Mouse (Mus musculus) spleen, postnatal 14 days (tissue): ENCODE data around the gene Gria3.

Experiments used
- DNase-seq, 2 experiments: peaks; one replicate each; pipeline ENCODE4 v3.0.0; 2021 to 2022; ENCODE audit warnings: low spot score in 2 of 2

Gria3 gene

GRCm38 (mm10) chrX:41400058-41400904 is at the start of gene Gria3:
TSS of gene Gria3 (plus strand) at chrX:41400854.
- DNase-seq, result no peak

GRCm38 (mm10) chrX:41387086-41387485 is 13.6 kb upstream of the Gria3 start:
- no peak for DNase-seq

- DNase-seq, result no peak
Measured at GRCm38 (mm10) chrX:41389079-41389478, 11.6 kb upstream of the Gria3 start.

- DNase-seq, result no peak
Measured at GRCm38 (mm10) chrX:41398482-41398881, 2.2 kb upstream of the Gria3 start.

GRCm38 (mm10) chrX:41401186-41401585 is 532 bp downstream of the Gria3 start:
- no peak for DNase-seq

- DNase-seq, result no peak
Measured at GRCm38 (mm10) chrX:41401590-41402240, 1.1 kb downstream of the Gria3 start.

GRCm38 (mm10) chrX:41402656-41403055 is 2.0 kb downstream of the Gria3 start:
- DNase-seq, result no peak

- no peak for DNase-seq
Measured at GRCm38 (mm10) chrX:41406288-41406687, 5.6 kb downstream of the Gria3 start.

- no peak for DNase-seq
Measured at GRCm38 (mm10) chrX:41409791-41410190, 9.1 kb downstream of the Gria3 start.

GRCm38 (mm10) chrX:41425651-41426050 is 25.0 kb downstream of the Gria3 start:
- DNase-seq, result no peak

GRCm38 (mm10) chrX:41428011-41428410 is 27.4 kb downstream of the Gria3 start:
- no peak for DNase-seq

GRCm38 (mm10) chrX:41435541-41435940 is 34.9 kb downstream of the Gria3 start:
- no peak for DNase-seq

- DNase-seq, result no peak
Measured at GRCm38 (mm10) chrX:41438841-41439240, 38.2 kb downstream of the Gria3 start.

GRCm38 (mm10) chrX:41448876-41449275 is 48.2 kb downstream of the Gria3 start:
- no peak for DNase-seq

GRCm38 (mm10) chrX:41477486-41477885 is 76.8 kb downstream of the Gria3 start:
- no peak for DNase-seq

GRCm38 (mm10) chrX:41496528-41496927 is 95.9 kb downstream of the Gria3 start:
- DNase-seq, result no peak

- no peak for DNase-seq
Measured at GRCm38 (mm10) chrX:41505371-41505770, 104.7 kb downstream of the Gria3 start.

GRCm38 (mm10) chrX:41507959-41508358 is 107.3 kb downstream of the Gria3 start:
- no peak for DNase-seq

- no peak for DNase-seq
Measured at GRCm38 (mm10) chrX:41514982-41515381, 114.3 kb downstream of the Gria3 start.

- DNase-seq, result no peak
Measured at GRCm38 (mm10) chrX:41532511-41532910, 131.9 kb downstream of the Gria3 start.

- no peak for DNase-seq
Measured at GRCm38 (mm10) chrX:41535886-41536285, 135.2 kb downstream of the Gria3 start.

- no peak for DNase-seq
Measured at GRCm38 (mm10) chrX:41562296-41563060, 161.8 kb downstream of the Gria3 start.
